Mouse (Mus musculus): ENCODE results near the gene Rab43. TPM values are rescaled to one million over a fixed set of nuclear protein-coding genes. Genes with fewer than 3 reads are reported as not detected.

Rab43 gene
- 5.8 and 8.4 TPM in 2 replicates for polyA plus RNA-seq (2016; fragmentation: Nextera tagmentation; extraction: Ambion mirVana)

GRCm38 (mm10) chr6:87811675-87812338 lies at the start of gene Rab43:
Gene Rab43 (minus strand): TSS chr6:87812164.
- Histone ChIP-seq H3K9me3 (replicated peaks) (no peaks in the 10 kb centered on the region), H3K36me3 (peaks cover 36% of the 10 kb centered on the region), H3K27ac (replicated peaks) (peak within 1 kb of the TSS; percentile 85), H3K4me1 (peaks cover 31% of the 10 kb centered on the region), H3K4me3 (peak within 1 kb of the TSS; percentile 78), H3K27me3 (ENCODE audit: low read depth, poor library complexity, severe bottlenecking) (peaks cover 28% of the 10 kb centered on the region)
- WGBS = under 1% methylated on average over 56 of the region's 56 CpGs
- peak; percentile 91 for DNase-seq (ENCODE audit: low spot score)

DNA sequence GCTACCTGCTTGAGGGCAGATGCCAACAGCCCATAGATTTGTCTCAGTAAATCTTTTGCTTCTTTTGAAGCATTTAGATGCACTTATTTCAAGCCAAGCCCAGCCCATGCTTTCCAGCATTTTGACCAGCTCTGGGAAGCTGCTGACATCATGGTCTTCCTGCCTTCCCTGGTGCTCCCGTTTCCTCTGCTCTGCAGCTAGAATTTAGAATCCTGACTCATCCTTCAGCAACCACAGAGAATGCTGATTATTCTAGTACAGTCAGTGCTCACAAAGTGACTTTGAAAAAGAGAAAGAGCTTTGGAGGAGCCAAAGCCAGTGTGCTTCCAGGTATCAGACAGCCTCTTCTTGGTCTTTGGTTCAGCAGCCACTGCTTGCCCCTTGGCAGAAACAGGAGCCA lies 45.1 kb upstream of the Rab43 start:
- DNase-seq (ENCODE audit: low spot score) = no peak
- Histone ChIP-seq H3K27me3 (ENCODE audit: low read depth, poor library complexity, severe bottlenecking) (no peaks in the 10 kb centered on the region), H3K36me3 (no peaks in the 10 kb centered on the region), H3K4me1 (no peaks in the 10 kb centered on the region), H3K9me3 (replicated peaks) (no peaks in the 10 kb centered on the region), H3K27ac (replicated peaks) (no peak overlapping the region), H3K4me3 (no peak overlapping the region)
- WGBS = 64% methylated on average over 1 of the region's 1 CpGs

DNA sequence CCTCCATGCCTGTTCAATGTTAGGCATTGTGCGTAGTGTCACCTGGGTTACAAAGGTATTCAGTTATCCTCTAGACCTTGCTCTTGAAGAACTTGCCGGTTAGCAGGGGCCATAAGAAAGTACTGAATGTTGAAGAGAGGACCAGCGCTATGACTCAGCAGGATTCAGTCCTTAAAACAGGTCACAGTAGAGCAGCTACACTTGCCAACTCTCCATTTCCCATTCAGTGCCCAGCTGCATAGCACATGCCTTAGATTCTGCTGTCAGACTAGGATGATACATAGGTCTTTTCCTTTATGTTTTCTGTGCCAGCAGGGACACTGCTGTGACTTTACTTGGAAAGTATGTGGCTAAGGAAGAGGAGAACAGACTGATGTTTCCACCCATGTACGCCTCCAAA lies 41.5 kb upstream of the Rab43 start:
- H3K27ac ChIP-seq (replicated peaks) = no peak overlapping the region
- H3K9me3 ChIP-seq (replicated peaks) = no peaks in the 10 kb centered on the region
- no peak for DNase-seq (ENCODE audit: low spot score)
- peaks cover 22% of the 10 kb centered on the region for H3K4me1 ChIP-seq
- no peaks in the 10 kb centered on the region for H3K27me3 ChIP-seq (ENCODE audit: low read depth, poor library complexity, severe bottlenecking)
- 91% methylated on average over 4 of the region's 4 CpGs for WGBS
- H3K36me3 ChIP-seq = peaks cover 5% of the 10 kb centered on the region
- H3K4me3 ChIP-seq = no peak overlapping the region

DNA sequence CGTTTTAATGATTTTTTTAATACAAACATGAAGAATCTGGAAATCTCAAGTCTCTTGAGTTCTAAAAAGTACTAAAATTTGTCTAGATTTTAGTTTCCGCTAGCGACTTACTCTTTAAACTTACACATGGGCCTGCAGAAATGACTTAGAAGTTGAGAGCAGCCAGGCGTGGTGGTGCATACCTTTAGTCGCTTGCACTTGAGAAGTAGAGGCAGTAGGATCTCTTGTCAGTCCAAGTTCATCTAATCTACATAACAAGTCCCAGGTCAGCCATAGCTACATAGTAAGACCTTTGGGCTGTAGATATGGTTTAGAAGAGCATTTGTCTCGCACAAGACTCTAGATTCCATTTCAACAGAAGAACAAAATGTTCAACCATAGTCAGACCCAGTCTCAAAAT lies 39.9 kb upstream of the Rab43 start:
- peaks cover 31% of the 10 kb centered on the region for H3K4me1 ChIP-seq

GRCm38 (mm10) chr6:87850900-87851614 lies 39.1 kb upstream of the Rab43 start, which contains the start of gene Cnbp:
Gene Cnbp (minus strand): TSS chr6:87851106.
- WGBS = under 1% methylated on average over 55 of the region's 55 CpGs
- DNase-seq (ENCODE audit: low spot score) = peak; percentile 96
- Histone ChIP-seq H3K4me1 (peaks cover 31% of the 10 kb centered on the region), H3K36me3 (peaks cover 29% of the 10 kb centered on the region), H3K9me3 (replicated peaks) (no peaks in the 10 kb centered on the region), H3K4me3 (peak within 1 kb of the TSS; percentile 97), H3K27ac (replicated peaks) (peak within 1 kb of the TSS; percentile 99), H3K27me3 (ENCODE audit: low read depth, poor library complexity, severe bottlenecking) (no peaks in the 10 kb centered on the region)

More for the DNA sequence above, 39.9 kb upstream of the Rab43 start:
- Histone ChIP-seq H3K27me3 (ENCODE audit: low read depth, poor library complexity, severe bottlenecking) (no peaks in the 10 kb centered on the region), H3K9me3 (replicated peaks) (no peaks in the 10 kb centered on the region), H3K36me3 (peaks cover 21% of the 10 kb centered on the region), H3K27ac (replicated peaks) (no peak overlapping the region; the same call in 1 of the 2 replicates), H3K4me3 (no peak overlapping the region)
- no peak for DNase-seq (ENCODE audit: low spot score)
- WGBS = 80% methylated on average over 6 of the region's 6 CpGs

DNA sequence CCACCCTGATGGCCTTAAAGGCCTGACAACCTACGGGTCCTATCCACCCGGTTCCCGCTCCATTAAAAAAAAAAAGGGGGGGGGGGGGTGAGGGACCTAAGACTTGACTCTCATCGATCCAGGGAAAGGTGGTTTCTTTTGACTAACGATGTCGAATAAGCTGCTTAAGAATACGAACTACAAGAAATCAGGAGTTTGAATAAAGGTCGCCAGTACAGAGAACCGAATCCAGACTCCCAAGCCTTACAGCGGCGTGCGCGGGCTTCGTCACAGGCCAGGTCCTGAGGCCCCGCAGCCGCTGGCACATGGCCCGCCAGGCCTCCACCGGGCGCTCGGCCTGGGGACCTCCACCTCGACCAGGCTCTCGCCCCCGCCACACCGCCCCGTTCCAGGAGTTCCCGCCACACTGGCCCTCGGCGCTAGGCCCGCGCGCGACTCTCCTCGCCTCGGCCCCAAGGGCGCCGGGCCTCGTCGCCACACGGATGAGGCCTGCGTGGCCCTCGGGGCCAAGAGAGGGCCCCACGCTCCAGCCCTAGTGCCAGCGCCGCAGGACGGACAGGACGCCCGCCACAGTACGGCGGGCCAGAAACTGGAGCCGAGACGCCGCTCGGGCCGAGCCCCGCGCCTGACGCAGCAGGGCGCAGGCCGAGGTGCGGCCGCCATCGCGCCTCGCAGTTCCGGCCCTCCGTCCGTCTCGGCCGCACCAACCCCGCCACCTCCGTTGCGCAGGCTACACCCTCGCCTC lies 38.4 kb upstream of the Rab43 start:
- H3K27me3 ChIP-seq (ENCODE audit: low read depth, poor library complexity, severe bottlenecking) = no peaks in the 10 kb centered on the region
- H3K4me3 ChIP-seq = peak overlapping the region; percentile 97
- H3K4me1 ChIP-seq = peaks cover 31% of the 10 kb centered on the region
- H3K27ac ChIP-seq (replicated peaks) = peak overlapping the region; percentile 99
- 0% methylated on average over 73 of the region's 73 CpGs for WGBS
- H3K36me3 ChIP-seq = peaks cover 37% of the 10 kb centered on the region
- H3K9me3 ChIP-seq (replicated peaks) = no peaks in the 10 kb centered on the region
- DNase-seq (ENCODE audit: low spot score) = peak; percentile 64

DNA sequence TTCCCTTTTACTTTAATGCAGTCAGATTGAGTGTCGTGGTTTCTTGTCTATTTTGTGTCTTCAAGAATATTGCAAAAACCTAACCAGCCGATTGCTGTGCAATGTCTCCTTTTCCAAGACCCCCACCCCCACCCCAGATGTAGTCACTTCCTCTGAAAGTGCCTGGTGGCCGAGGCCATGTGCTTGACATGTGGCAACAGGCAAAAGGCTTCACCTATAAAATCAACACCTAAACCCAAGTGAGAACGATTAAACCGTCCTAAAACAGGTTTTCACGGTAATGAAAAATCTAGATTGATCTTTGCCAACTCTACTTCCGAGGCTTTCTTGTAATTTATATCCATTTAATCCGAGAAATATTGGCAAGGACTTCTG lies 37.8 kb upstream of the Rab43 start:
- H3K9me3 ChIP-seq (replicated peaks) = no peaks in the 10 kb centered on the region
- no peaks in the 10 kb centered on the region for H3K27me3 ChIP-seq (ENCODE audit: low read depth, poor library complexity, severe bottlenecking)
- peak overlapping the region; percentile 97 for H3K4me3 ChIP-seq
- peaks cover 31% of the 10 kb centered on the region for H3K4me1 ChIP-seq
- H3K27ac ChIP-seq (replicated peaks) = peak overlapping the region; percentile 99
- under 1% methylated on average over 8 of the region's 8 CpGs for WGBS
- H3K36me3 ChIP-seq = peaks cover 42% of the 10 kb centered on the region
- peak; percentile 28 for DNase-seq (ENCODE audit: low spot score)

GRCm38 (mm10) chr6:87846813-87847212 lies 34.8 kb upstream of the Rab43 start:
- Histone ChIP-seq H3K4me3 (no peak overlapping the region), H3K36me3 (peaks cover 72% of the 10 kb centered on the region), H3K27me3 (ENCODE audit: low read depth, poor library complexity, severe bottlenecking) (no peaks in the 10 kb centered on the region), H3K4me1 (peaks cover 31% of the 10 kb centered on the region), H3K9me3 (replicated peaks) (no peaks in the 10 kb centered on the region), H3K27ac (replicated peaks) (no peak overlapping the region)
- 91% methylated on average over 1 of the region's 1 CpGs for WGBS
- DNase-seq (ENCODE audit: low spot score) = no peak

DNA sequence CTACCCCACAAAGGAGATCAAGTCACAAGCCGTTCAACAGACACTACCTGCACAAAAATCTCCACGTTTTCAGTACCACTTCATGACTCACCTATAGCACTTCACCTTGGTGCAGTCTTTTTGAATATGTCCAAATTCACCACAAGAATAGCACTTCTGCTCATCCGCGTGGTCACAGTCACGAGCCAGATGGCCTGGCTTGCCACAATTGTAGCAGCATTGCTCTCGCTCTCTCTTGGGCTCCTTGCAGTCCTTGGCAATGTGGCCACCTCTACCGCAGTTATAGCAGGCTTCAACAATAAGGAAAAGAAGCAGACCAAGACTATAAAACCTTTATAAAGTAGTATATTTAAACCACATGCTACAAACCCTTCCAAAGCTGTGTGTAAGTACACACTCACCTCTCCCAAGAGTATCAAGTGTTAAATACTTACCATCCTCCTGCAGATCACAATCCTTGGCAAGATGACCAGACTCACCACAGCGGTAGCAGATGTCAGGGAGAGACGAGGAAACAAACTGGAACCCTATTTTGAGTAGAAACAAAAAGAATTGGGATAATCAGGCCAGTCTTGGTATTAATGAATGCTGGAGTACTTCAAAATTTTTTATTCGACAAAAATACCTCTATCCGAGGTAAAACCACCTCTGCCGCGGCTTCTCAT lies 33.2 kb upstream of the Rab43 start:
- Histone ChIP-seq H3K4me3 (no peak overlapping the region), H3K36me3 (peaks cover 77% of the 10 kb centered on the region), H3K4me1 (peaks cover 23% of the 10 kb centered on the region), H3K9me3 (replicated peaks) (no peaks in the 10 kb centered on the region), H3K27ac (replicated peaks) (no peak overlapping the region), H3K27me3 (ENCODE audit: low read depth, poor library complexity, severe bottlenecking) (no peaks in the 10 kb centered on the region)
- WGBS = 94% methylated on average over 13 of the region's 13 CpGs
- DNase-seq (ENCODE audit: low spot score) = no peak

DNA sequence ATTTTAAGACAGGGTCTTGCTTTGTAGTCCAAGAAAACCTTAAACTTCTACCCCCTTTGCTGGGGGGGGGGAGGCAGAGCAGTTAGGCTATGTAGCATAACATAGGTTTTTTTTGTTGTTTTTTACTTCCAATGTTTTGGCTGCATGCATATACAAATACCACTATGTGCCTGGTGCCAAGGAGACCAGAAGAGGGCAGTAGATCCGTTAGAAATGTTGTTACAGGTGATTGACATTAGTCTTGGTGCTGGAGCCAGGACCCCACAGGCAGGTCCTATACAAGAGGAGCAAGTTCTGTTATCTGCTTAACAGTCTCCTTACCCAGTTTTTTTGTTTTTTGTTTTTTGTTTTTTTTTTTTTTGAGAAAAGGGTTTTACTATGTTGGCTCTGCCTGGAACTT lies 30.3 kb upstream of the Rab43 start:
- DNase-seq (ENCODE audit: low spot score) = no peak
- WGBS = 27% methylated on average over 1 of the region's 1 CpGs
- peaks cover 60% of the 10 kb centered on the region for H3K36me3 ChIP-seq
- H3K9me3 ChIP-seq (replicated peaks) = no peaks in the 10 kb centered on the region
- no peak overlapping the region for H3K27ac ChIP-seq (replicated peaks)
- no peaks in the 10 kb centered on the region for H3K27me3 ChIP-seq (ENCODE audit: low read depth, poor library complexity, severe bottlenecking)
- H3K4me1 ChIP-seq = peaks cover 18% of the 10 kb centered on the region
- H3K4me3 ChIP-seq = no peak overlapping the region

DNA sequence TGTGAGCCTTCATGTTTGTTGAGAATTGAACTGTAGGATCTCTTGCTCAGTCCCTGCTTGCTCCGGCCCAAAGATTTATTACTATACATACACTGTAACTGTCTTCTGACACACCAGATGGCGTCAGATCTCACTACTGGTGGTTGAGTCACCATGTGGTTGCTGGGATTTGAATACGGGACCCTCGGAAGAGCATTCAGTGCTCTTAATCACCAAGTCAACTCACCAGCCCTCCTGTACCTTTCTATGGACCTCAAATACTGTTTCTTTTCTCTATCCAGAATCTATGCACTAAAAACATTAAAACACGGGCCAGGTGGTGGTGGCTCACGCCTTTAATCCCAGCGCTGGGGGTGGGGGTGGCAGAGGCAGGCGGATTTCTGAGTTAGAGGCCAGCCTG lies 29.7 kb upstream of the Rab43 start:
- H3K36me3 ChIP-seq = peaks cover 57% of the 10 kb centered on the region
- H3K9me3 ChIP-seq (replicated peaks) = no peaks in the 10 kb centered on the region
- no peaks in the 10 kb centered on the region for H3K27me3 ChIP-seq (ENCODE audit: low read depth, poor library complexity, severe bottlenecking)
- peaks cover 23% of the 10 kb centered on the region for H3K4me1 ChIP-seq
- no peak for DNase-seq (ENCODE audit: low spot score)
- no peak overlapping the region for H3K4me3 ChIP-seq
- WGBS = 83% methylated on average over 8 of the region's 8 CpGs
- no peak overlapping the region for H3K27ac ChIP-seq (replicated peaks)

- Histone ChIP-seq H3K27ac (replicated peaks) (no peak overlapping the region), H3K36me3 (peaks cover 57% of the 10 kb centered on the region), H3K4me1 (peaks cover 23% of the 10 kb centered on the region), H3K9me3 (replicated peaks) (no peaks in the 10 kb centered on the region), H3K27me3 (ENCODE audit: low read depth, poor library complexity, severe bottlenecking) (no peaks in the 10 kb centered on the region), H3K4me3 (peak overlapping the region; percentile 78; the same call in 1 of the 2 replicates)
- 67% methylated on average over 11 of the region's 11 CpGs for WGBS
- no peak for DNase-seq (ENCODE audit: low spot score)
These were observed 27.9 kb upstream of the Rab43 start for GRCm38 (mm10) chr6:87839797-87840341.

All from midbrain, embryonic 10.5 days (tissue).